Mouse (Mus musculus): ENCODE measurements around the gene Gpr182. TPM values are rescaled to one million over a fixed set of nuclear protein-coding genes. Genes with fewer than 3 reads are reported as not detected.

Gene Gpr182
- total and polyA plus RNA-seq, 2 experiments from 2014 or later: 1.3 to 1.7 TPM

DNA sequence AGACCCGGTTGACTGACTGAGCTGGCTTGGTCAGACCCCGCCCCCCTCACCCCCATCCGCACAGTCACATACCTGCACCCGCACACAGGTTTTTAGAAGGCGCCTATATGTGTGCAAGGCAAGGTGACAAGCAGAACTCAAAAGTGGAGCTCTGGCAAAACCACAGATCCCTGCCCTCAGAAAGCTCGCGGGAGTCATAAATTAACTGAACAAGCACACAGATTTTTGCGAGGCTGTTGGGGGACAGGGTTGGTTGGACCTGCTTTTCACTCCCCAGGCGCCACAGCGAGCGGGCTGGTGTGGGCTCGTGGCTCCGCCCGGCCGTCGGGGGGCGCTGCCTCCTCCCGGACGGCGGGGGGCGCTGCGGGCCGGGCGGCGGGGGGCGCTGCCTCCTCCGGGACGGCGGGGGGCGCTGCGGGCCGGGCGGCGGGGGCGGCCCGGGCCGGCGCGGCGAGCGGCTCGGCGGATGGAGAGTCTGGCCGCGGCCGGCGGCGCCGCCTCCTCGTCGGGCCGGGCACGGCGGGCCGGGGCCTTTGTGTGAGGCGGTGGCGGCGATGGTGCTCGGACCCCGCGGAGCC, 12.4 kb downstream of the Gpr182 start, which contains the start of gene Zbtb39:
Zbtb39 (plus strand) TSS at position 456 of the 578 bp plus-strand sequence.
- ATAC-seq (peak; percentile 92), DNase-seq (peak; percentile 85)
- peak within 1 kb of the TSS; percentile 84 for H3K9ac ChIP-seq
- H3K9me3 ChIP-seq (ENCODE audit: low read length): no peaks in the 10 kb centered on the region
- peak within 1 kb of the TSS; percentile 94 for H3K4me3 ChIP-seq (ENCODE audit: low read depth, low read length)
- WGBS: 8% methylated on average over 23 of the region's 61 CpGs
- TF ChIP-seq CTCF (IDR thresholded peaks at IDR 0.05; ENCODE audit: low read depth): peak; percentile 64
- peak within 1 kb of the TSS; percentile 76 for H3K27ac ChIP-seq (ENCODE audit: low read depth, low read length)
- H3K4me2 ChIP-seq (ENCODE audit: low read depth): peak within 1 kb of the TSS; percentile 65
- no peaks in the 10 kb centered on the region for H3K27me3 ChIP-seq (ENCODE audit: insufficient read depth, low read length)
- H3K36me3 ChIP-seq (ENCODE audit: insufficient read depth): peaks cover 29% of the 10 kb centered on the region
- no peaks in the 10 kb centered on the region; the same call in 1 of the 2 replicates for H3K4me1 ChIP-seq (ENCODE audit: insufficient read depth)

DNA sequence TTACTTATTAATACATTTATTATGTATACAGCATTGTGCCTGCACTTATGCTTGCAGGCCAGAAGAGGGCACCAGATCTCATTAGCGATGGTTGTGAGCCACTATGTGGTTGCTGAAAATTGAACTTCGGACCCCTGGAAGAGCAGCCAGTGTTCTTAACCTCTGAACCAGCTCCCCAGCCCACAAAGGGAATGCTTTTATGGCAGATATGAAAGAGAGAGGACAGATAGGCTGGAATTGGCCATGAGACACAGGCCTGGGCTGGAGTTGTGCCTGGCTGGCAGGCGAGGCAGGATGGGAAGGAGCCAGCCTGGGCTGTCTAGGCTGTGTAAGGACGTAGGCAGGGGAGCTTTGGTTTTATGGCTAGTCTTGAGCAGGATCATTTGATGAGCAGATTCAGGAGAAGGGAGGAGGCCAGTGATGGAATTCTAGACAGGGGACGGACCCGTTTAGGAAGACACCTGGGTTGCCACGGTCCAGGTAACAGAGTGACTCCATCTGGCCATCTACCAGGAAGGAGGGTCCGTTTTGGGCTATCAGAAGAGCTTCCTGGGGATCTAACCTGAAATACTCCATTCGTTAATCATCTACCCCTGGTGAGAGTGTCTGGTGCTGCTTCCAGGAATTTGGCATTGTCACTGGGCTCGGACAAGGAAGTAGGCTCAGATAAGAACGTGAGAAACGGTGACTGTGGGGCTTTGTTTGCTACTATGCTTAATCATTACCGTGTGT, 13.2 kb downstream of the Gpr182 start:
- peak overlapping the region; percentile 84; the same call in 1 of the 2 replicates for H3K9ac ChIP-seq
- WGBS: 51% methylated on average over 13 of the region's 13 CpGs
- peaks cover 20% of the 10 kb centered on the region for H3K36me3 ChIP-seq (ENCODE audit: insufficient read depth)
- no peaks in the 10 kb centered on the region; the same call in 1 of the 2 replicates for H3K4me1 ChIP-seq (ENCODE audit: insufficient read depth)
- ATAC-seq (no peak), DNase-seq (peak; percentile 34)
- H3K9me3 ChIP-seq (ENCODE audit: low read length): no peaks in the 10 kb centered on the region
- no peak overlapping the region for H3K4me3 ChIP-seq (ENCODE audit: low read depth, low read length)
- H3K27me3 ChIP-seq (ENCODE audit: insufficient read depth, low read length): no peaks in the 10 kb centered on the region
- no peak overlapping the region for H3K4me2 ChIP-seq (ENCODE audit: low read depth)
- peak; percentile 70 for TF ChIP-seq CTCF (IDR thresholded peaks at IDR 0.05; ENCODE audit: low read depth)
- no peak overlapping the region for H3K27ac ChIP-seq (ENCODE audit: low read depth, low read length)

DNA sequence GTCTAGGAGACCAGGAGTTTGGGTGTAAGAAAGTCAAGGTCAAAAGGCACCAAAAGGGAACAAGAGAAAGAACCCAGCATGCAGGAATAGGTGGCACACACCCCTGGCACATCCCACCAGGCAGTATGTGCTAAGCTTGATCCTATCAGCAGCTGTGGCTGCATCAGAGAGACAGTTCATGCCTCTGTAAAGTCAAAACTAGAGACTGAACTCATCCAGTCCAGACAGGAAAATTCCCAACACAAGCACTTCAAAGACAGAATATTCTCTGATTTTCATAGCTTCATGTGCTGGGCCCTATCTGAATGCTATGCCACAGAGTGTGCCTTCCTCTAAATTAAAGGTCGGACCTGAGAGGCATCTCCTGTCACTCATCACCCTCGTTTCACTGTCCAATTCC, 14.0 kb downstream of the Gpr182 start:
- Histone ChIP-seq H3K9me3 (ENCODE audit: low read length) (no peaks in the 10 kb centered on the region), H3K36me3 (ENCODE audit: insufficient read depth) (peaks cover 13% of the 10 kb centered on the region), H3K27ac (ENCODE audit: low read depth, low read length) (no peak overlapping the region), H3K4me2 (ENCODE audit: low read depth) (no peak overlapping the region), H3K27me3 (ENCODE audit: insufficient read depth, low read length) (no peaks in the 10 kb centered on the region), H3K9ac (no peak overlapping the region), H3K4me3 (ENCODE audit: low read depth, low read length) (no peak overlapping the region), H3K4me1 (ENCODE audit: insufficient read depth) (no peaks in the 10 kb centered on the region; the same call in 1 of the 2 replicates)
- no peak for TF ChIP-seq CTCF (IDR thresholded peaks at IDR 0.05; ENCODE audit: low read depth)
- no peak for DNase-seq
- 25% methylated on average over 2 of the region's 2 CpGs for WGBS
- no peak for ATAC-seq

DNA sequence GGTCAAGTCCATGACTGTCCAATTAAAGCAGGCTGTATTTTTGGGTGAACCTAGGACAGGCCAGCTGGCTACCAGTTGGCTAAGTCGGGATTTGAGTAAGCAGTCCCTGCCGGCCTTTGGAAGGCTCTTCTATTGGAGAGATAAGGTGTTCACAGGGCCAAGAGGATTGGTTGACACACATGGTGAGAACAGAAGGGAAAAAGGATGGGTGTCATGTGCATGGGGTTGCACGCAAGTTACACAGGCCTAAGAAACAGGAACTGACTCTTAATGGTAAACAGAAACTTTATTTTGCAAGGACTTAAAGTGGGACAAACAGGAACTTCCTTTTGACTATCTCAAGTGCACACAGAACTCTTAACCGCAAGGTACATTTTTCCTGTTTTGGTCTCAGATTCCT, 14.6 kb downstream of the Gpr182 start:
- DNase-seq: no peak
- Histone ChIP-seq H3K4me1 (ENCODE audit: insufficient read depth) (no peaks in the 10 kb centered on the region; the same call in 1 of the 2 replicates), H3K27me3 (ENCODE audit: insufficient read depth, low read length) (no peaks in the 10 kb centered on the region), H3K36me3 (ENCODE audit: insufficient read depth) (peaks cover 6% of the 10 kb centered on the region), H3K9ac (no peak overlapping the region), H3K27ac (ENCODE audit: low read depth, low read length) (no peak overlapping the region), H3K4me2 (ENCODE audit: low read depth) (no peak overlapping the region), H3K9me3 (ENCODE audit: low read length) (no peaks in the 10 kb centered on the region), H3K4me3 (ENCODE audit: low read depth, low read length) (no peak overlapping the region)
- ATAC-seq: no peak
- TF ChIP-seq CTCF (IDR thresholded peaks at IDR 0.05; ENCODE audit: low read depth): no peak
- WGBS: 79% methylated on average over 4 of the region's 4 CpGs

DNA sequence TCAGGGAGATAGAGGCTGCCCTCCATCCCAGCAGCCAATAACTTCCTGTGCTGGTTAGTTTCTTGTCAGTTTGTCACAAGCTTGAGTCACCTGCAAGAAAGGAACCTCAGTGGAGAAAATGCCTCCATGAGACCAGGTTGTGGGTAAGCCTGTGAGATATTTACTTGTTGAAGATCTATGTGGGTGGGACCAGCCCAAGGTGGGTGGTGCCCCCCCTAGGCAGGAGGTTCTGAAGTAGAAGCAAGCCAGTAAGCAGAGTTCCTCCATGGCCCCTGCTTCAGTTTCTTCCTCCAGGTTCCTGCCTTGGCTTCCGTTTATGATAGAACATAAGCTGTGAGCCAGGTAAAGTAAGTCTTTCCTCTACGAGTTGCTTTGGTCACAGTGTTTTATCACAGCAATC, 15.3 kb downstream of the Gpr182 start:
- ATAC-seq (no peak), DNase-seq (no peak)
- H3K27ac ChIP-seq (ENCODE audit: low read depth, low read length): no peak overlapping the region
- no peaks in the 10 kb centered on the region; the same call in 1 of the 2 replicates for H3K4me1 ChIP-seq (ENCODE audit: insufficient read depth)
- 90% methylated on average over 2 of the region's 2 CpGs for WGBS
- H3K9me3 ChIP-seq (ENCODE audit: low read length): no peaks in the 10 kb centered on the region
- no peak overlapping the region for H3K4me2 ChIP-seq (ENCODE audit: low read depth)
- no peaks in the 10 kb centered on the region for H3K27me3 ChIP-seq (ENCODE audit: insufficient read depth, low read length)
- no peak overlapping the region for H3K9ac ChIP-seq
- no peak overlapping the region for H3K4me3 ChIP-seq (ENCODE audit: low read depth, low read length)
- no peak for TF ChIP-seq CTCF (IDR thresholded peaks at IDR 0.05; ENCODE audit: low read depth)
- no peaks in the 10 kb centered on the region for H3K36me3 ChIP-seq (ENCODE audit: insufficient read depth)

DNA sequence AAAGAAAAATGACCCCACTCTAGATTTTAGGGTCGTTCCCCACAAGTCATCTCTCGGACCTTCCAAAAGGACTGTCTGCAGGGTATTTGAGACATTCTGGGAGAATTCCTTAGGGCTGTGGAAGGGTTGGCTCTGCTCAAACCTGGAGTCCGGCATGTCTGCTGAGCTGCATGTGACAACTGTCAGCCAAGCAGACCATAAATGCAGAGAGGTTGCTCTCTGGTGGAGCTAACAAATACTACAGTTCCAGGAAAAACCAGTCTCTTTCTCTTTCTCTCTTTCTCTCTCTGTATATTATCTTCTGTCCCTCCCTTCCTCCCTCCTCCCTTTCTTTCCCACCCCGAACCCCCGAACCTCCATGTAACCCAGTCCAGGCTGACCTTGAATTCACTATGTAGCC, 17.1 kb downstream of the Gpr182 start:
- 58% methylated on average over 5 of the region's 5 CpGs for WGBS
- peak; percentile 78 for TF ChIP-seq CTCF (IDR thresholded peaks at IDR 0.05; ENCODE audit: low read depth)
- H3K4me1 ChIP-seq (ENCODE audit: insufficient read depth): no peaks in the 10 kb centered on the region
- 0 out of 2 replicates have a peak, but pooled peaks cover 5% of the 10 kb centered on the region for H3K27me3 ChIP-seq (ENCODE audit: insufficient read depth, low read length)
- H3K9ac ChIP-seq: no peak overlapping the region
- H3K27ac ChIP-seq (ENCODE audit: low read depth, low read length): no peak overlapping the region
- DNase-seq: peak; percentile 56
- no peak overlapping the region for H3K4me3 ChIP-seq (ENCODE audit: low read depth, low read length)
- ATAC-seq: peak; percentile 32; the same call in 1 of the 2 replicates
- no peaks in the 10 kb centered on the region for H3K9me3 ChIP-seq (ENCODE audit: low read length)
- no peaks in the 10 kb centered on the region for H3K36me3 ChIP-seq (ENCODE audit: insufficient read depth)
- H3K4me2 ChIP-seq (ENCODE audit: low read depth): no peak overlapping the region

DNA sequence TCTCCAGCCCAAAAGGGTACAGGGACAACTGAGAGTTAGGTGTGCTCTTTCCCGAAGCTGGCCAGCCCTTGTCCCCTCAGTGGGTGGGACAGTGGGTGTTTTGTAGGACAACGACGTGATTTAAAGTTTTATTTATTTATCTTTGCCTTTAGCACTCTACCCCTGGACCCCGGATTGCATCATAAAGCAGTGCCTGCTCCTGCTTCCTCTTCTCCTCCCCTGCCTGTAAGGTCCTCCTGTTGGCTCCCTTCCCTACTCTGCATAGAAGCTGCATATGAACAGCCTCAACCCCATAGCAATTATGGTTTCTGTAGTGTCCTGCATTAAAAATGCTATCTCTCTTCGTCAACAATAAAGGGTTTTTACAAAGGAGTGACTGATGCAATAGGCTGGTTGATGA, 20.1 kb downstream of the Gpr182 start:
- no peaks in the 10 kb centered on the region for H3K4me1 ChIP-seq (ENCODE audit: insufficient read depth)
- H3K9ac ChIP-seq: no peak overlapping the region
- H3K27ac ChIP-seq (ENCODE audit: low read depth, low read length): no peak overlapping the region
- H3K27me3 ChIP-seq (ENCODE audit: insufficient read depth, low read length): 0 out of 2 replicates have a peak, but pooled peaks cover 5% of the 10 kb centered on the region
- DNase-seq (no peak), ATAC-seq (no peak)
- TF ChIP-seq CTCF (IDR thresholded peaks at IDR 0.05; ENCODE audit: low read depth): no peak
- no peaks in the 10 kb centered on the region for H3K9me3 ChIP-seq (ENCODE audit: low read length)
- no peak overlapping the region for H3K4me2 ChIP-seq (ENCODE audit: low read depth)
- no peak overlapping the region for H3K4me3 ChIP-seq (ENCODE audit: low read depth, low read length)
- H3K36me3 ChIP-seq (ENCODE audit: insufficient read depth): no peaks in the 10 kb centered on the region
- 27% methylated on average over 5 of the region's 5 CpGs for WGBS
